Mouse (Mus musculus) myocyte (in vitro differentiated cells): Measurements from ENCODE around the gene N4bp2.

Experiments used
- POLR2A ChIP-seq: IDR thresholded peaks from one replicate; pipeline ENCODE4 v1.6.1; 2011; ENCODE audit warnings: low read depth, mild to moderate bottlenecking, control low read depth, moderate library complexity; ENCODE audit not compliant: insufficient read length
- POLR2AphosphoS2 ChIP-seq: IDR thresholded peaks from one replicate; pipeline ENCODE4 v1.6.1; 2011; ENCODE audit warnings: low read depth, control low read depth; ENCODE audit not compliant: insufficient read length
- USF1 ChIP-seq: IDR thresholded peaks from one replicate; pipeline ENCODE4 v1.6.1; 2011; ENCODE audit warnings: low read depth, mild to moderate bottlenecking, control low read depth, moderate library complexity

DNA sequence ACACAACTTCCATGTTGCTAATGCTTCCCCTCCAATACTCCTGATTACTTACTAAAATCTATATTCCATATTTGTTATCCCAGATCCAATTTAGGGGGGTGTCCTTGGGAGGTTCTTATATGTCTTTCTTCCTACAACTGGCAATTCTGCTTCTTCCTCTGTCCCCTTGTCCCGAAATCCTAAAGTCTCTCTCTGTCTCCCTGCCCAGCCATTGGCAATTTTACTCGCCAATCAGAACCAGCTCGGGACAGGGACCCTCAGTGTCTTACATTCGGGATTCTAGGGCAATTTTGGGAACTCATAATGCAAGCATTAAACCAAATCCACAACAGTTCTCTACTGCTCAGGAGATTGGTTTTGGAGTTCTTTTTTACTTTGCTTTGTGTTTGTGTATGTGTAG, 3.3 kb upstream of the N4bp2 start:
- no peak for TF ChIP-seq POLR2A
- no peak for TF ChIP-seq POLR2AphosphoS2
- TF ChIP-seq USF1, result no peak
